Mouse (Mus musculus) CD8-positive naive resting alpha-beta T cell, adult 2 months (primary cell): Measurements from ENCODE around the gene Zc3h12d.

Experiments used
- DNase-seq, 2 experiments: peaks; one replicate each; pipeline ENCODE4 v3.0.0; 2022; ENCODE audit warnings: low read depth in 2 of 2, low spot score in 2 of 2

Zc3h12d gene

DNA sequence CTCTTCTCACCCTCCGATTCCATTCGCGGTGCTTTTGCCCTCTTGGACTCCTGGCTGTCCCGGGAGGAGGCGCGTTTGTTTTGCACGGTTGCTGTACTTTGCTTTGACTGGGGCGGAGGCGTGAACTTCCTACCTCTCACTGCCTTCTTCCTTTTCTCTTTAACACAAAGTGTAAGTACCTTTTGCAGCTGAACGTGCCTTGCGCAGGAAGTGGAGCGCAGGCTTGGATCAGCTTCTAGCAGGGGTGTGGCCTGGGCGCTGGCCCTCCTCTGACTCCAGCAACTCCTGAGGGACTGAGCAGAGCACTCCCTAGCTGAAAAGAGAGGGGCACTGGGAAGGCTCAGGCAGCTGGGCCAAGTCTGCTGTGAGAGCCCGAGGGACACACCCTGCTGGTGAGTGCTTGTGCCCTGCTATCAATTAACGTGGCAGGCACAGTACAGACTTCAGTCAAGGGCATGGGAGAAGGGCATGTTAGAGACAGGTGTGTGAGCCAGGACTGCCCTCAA lies at the start of gene Zc3h12d:
Gene Zc3h12d (plus strand): TSS at position 300 of the 506 bp plus-strand sequence.
- DNase-seq: peak; percentile 57 to 63

DNA sequence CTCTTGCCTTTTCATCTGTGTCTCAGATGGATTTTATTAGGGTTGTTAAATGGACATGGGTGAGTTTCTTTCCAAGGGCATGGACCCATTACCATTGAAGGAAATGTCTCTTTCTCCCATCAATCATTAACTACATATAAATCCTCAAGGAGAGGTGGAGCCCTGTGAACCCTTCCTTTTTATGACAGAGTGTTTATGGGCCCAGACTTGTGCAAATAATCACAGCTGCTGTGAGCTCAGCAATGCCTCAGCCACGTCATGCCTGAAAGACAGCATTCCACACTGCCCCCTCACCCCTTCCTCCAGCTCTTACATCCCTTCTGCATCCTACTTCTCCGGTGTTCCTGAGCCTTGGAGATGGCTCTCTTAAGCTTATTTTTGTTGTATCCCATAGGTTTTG lies 45.0 kb upstream of the Zc3h12d start:
- DNase-seq: no peak

DNA sequence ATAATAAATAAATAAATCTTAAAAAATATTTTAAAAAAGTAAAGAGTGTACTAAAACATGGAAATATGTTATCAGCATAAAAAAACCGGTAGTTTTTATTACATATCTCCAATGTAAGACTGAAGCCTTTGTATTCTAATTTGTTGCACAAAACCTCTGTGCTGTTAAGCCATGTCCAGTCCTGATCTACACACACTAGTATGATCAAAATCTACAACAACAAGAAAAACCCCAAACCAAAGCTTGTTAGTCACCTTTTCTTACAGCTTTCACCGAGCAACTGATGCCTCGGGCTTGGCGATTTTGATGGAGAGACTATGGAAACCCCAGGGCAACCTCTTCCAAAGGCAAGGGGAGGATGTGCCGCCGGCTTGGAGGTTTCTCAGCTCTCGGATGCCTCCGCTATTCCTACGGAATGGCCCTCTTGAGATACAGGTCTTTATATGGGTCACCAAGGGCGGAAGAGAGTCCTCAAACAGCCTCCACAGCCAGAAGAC lies 40.0 kb upstream of the Zc3h12d start:
- DNase-seq: no peak

DNA sequence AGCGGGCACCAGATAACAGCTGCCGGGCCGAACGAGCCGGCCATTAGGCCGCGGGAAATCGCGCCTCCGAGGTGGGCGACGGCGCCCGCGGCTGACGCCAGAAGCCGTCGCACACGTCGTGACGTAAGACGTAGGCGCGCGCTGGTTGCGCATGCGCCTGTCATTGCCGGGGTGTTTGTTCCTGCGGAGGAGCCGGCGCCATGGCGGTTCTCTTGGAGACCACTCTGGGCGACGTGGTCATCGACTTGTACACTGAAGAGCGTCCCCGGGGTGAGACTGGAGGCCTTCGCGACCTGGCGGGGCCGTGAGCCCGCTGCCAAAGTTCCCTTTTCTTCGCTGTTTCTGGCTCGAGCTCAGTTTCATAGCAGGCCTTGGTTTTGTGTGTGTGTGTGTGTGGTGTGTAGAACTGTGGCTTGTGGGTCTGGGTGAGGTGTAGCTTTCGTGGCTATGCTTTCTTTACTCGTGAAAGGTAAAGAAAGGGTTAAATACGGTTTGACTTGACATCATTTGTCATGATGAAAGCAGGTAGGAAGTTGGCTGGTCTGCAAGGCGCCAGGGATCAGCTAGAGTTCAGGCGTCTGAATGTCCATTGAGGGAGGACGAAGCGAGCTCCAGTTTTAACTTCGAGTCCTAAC lies 39.4 kb upstream of the Zc3h12d start, which contains the start of the genes Ginm1 and Ppil4:
Gene Ginm1 (minus strand): TSS at position 74 of the 635 bp plus-strand sequence.
Gene Ppil4 (plus strand): TSS at position 141 of the 635 bp plus-strand sequence.
- peak; percentile 84 to 88 for DNase-seq

DNA sequence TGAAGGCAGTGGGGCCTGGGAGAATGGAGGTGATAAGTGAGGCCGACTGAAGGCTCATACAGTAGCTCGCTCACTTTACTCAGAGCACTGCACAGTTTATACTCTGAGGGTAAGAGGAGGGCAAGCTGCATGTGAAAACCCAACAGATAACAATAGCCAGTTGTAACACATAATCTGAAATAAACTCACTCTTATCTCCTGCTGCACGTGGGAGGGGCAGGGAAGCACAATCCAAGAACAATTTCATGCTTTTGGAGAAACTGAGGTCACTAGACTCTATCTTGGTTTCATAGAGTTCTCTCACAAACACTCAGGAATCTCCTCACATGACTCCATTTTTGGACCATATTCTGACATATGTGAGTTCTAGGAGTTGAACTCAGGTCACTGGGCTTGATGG lies 31.0 kb upstream of the Zc3h12d start:
- DNase-seq: no peak

DNA sequence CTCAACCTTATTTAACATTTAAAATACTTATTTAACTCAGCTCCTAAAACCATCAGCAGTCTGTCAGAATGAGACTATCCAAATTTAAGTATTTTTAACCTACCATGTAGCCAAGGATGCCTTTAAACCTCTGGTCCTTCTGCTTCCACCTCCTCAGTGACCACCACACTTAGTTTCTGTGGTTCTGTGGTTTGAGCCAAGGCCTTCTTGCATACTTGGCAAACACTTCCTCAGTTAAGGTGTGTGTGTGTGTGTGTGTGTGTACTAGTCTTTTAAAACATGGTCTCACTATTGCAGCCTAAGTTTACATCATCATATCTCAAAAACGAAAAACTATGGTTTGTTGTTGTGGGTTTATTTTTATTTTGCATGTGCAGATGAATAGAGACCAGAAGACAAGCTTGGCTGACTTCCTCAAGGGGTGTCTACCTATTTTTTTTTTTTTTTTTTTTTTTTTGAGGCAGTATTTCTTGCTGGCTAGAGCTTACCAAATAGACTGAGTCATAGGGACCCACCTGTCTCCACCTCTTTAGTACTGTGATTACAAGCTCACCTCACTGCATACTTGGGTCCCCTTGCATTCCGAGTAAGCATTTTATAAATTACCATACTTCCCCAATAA lies 29.6 kb upstream of the Zc3h12d start:
- DNase-seq: no peak

DNA sequence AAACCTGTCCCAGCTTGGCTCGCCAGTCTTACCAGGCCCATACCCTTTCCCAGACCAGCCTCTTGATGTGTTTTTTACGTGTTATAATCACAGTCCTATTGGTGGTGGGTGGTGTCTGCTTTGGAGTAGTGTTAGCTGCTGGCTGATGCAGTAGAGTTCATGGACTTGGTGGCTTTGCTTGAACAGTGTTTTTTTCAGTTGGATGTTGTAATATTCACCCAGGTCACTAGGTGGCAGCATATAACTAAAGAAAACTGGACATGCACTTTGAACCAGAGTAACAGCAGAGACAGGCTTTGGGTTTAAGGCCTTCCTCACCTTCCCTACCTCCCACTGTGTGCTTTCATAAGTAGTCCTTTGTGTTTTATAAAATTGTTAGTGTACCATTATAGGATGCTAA lies 22.3 kb upstream of the Zc3h12d start:
- DNase-seq: peak; percentile 60 to 78

DNA sequence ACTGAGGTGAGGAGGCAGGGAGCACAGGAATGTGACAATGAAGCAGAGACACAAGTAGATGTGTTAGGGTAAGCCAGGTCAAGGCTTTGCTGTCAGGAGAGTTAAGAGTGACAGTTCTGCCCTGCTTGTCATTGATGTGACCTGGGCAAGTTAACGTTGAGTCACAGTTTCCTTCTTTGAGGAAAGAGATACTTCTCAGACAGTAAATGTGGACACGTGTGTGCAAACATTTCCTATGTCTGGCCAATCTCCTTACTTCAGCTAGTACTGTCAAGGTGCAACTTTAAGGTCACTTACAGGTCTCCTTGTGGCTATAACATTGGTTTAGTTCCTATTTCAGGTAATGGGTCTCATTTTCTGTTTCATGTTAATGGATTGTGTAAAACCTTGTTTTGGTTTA lies 15.8 kb upstream of the Zc3h12d start:
- no peak for DNase-seq

DNA sequence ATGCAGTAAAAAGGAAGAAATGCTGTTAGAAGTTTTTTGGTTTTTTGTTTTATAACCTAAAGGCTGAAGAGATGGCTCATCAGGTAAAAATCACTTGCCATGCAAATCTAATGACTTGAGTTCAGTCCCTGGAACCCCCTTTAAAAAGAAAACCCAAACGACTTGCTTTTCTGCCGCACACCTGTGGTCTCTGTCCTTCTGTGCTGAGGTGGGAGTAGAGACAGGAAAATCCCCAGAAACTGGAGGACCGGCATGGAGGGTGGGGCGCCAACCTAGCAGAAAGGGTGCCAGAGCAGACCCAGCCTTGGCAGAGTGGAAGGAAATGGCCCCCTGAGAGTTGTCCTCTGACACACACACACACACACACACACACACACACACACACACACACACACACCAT lies 13.6 kb upstream of the Zc3h12d start:
- DNase-seq: no peak

DNA sequence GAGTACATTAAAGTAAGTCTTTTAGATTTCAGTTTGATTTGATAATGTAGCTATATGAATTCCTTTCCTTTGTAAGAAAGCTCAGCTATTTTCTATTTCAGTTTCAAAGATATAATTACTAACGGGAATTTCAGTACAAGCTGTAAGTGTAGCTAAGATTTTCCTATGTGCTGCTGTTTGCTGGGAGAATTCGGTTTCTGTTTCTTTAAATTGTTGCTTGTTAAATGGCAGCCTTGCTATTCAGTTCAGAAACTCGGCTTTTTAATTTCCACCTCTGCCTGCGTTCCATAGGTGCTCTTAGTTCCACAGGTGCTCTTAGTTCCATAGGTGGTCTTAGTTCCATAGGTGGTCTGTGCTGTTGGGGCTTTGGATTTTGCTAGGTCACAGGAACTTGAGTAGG lies 13.1 kb upstream of the Zc3h12d start:
- no peak for DNase-seq

DNA sequence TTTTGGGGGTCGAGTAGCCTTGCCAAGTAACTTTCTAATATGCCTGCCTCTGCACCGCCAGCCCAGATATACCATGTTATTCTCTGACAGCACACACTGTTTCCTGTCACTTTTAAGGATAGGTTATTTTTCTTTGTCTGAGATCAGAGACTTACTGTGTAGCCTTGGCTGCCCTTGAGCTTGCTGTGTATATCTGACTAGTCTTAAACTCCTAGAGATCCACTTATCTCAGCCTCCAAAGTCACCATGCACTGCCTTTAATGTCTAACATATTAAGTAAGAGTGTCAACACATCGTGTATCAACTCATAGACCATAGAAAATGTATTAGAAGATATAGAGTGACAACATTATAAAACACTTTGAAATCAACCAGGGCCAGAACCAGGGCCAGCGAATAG lies 12.7 kb upstream of the Zc3h12d start:
- no peak for DNase-seq

DNA sequence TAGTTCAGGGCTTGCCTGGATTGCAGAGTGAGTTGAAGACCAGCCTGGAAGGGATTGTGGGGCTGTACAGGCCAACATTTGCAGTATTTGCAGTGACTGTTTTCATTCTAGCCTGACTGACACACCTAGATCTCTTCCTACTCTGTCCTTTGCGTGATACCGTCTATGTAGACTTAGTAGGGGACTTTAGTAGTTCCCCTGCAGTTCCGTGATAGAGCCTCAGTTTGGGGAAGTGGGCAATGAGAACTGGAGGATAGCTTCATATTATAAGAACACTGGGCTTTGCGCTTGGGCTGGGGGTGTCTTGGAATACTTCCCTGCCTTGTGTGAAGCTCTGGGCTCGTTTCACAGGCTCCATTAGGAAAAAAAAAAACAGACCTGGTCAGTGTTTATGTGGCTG lies 12.1 kb upstream of the Zc3h12d start:
- no peak for DNase-seq

DNA sequence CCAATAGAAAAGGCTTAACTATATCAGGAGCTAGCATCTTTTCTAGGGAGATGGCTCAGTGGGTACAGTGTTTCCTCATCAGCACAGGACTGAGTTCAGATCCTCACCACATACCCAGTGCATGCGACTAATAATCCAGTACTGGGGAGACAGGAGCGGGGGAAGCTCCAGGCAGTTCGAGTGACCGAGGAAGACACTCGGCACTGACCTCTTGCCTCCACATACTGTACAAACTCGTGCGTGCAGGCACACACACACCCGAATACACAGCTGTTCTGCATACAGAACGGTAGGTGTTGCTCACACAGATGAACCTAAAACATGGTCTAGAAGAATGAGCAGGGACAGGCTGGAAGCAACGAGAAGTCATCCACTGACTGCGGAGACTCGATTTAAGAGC lies 10.3 kb upstream of the Zc3h12d start:
- DNase-seq: no peak

DNA sequence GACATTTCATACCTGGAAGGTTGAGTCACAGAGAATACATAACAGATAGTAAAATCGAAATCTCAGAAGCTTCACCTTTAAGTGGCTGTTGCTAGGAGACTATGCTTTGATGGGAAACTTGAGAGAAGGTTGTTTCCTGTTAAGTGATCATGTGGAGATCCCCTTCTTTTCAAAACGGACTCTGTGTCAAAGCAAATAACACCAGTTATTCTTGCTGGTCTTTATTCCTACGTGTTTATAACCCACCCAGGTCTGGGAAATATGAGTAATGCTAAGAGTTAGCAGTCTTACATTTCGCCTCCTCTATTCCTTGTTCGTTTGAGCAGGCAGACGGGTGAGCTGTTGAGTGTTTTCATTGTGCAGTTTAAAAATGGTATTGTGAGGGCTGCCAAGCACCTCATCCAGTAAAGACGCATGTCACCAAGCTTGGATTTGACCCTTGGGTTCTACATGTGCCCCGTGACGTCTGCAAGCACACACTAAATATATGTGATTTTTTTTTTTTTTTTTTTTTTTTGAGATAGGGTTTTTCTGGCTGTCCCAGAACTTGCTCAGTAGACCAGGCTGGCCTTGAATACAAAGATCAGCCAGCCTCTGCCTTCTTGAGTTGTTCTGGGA lies 7.5 kb upstream of the Zc3h12d start:
- DNase-seq: peak; percentile 64 to 72

DNA sequence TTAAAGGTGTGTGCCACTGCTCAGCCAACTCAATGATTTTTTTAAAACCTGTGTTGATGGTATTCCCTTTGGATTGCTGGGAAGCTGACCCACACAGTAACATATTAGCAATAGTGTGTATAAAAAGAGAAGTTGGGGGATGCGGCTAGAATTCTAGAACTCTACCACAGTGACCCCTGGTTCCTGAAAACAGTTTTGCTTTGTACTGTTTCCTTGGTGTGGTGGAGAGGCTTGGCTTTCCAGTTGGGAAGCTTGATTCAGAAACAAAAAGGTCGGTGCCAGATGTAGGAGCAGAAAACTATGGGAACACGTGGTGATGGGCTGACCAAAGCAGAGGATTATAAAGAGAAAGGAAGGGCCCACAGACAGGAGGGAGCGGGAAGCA lies 7.0 kb upstream of the Zc3h12d start:
- DNase-seq: no peak

DNA sequence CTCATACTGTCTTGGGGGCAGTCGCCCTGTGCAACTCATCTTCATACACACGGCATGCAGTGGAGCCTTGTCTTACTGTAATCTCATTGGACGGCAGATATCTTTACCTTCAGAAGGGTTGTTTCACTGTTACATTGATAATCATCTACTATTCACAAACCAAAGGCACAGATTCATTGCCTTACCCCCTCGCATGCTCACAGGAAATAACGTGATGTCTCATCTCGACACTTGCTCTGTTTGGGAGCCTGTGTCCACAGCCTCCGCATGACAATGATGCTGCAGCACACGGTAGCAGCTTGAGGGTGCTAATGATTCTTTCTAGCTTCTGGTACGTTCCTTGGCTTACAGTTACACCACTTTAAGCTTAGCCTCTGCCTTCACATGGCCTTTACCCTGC lies 6.2 kb upstream of the Zc3h12d start:
- no peak for DNase-seq

DNA sequence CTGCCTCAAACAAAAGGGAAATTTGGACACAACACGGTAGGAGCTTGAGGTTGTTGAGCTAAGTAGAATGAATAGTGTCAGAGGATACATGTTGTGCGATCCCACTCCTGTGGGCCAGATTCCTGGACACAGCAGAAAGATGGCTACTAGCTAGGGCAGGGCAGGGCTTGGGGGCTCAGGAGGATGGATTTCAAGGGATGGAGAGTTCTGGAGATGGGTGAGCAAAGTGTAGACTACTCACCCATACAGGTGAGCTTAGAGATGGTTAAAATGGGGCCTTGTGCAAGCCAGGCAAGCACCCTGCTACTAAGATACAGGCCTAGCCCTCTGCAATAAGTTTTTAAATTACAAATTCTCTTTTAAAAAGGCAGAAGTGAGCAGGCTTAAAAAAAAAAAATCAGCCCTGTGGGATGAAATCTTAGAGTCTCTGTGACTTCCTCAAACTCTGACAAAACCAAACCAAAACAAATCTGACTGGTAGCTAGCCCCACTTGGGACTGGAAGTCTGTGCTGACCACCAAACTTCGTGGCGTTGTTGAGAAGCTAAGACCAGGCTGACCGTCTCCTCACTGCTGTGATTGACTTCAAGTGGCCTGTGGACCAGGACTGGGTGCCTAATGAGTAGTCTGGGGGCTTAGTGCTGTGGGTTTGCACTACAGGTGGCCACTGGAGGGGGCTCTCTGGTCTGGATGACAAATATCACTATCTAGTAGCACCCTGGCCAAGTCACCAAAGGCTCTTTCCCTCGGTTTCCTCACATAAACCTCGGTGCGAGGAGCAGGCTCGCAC lies 1.3 kb downstream of the Zc3h12d start:
- no peak for DNase-seq

DNA sequence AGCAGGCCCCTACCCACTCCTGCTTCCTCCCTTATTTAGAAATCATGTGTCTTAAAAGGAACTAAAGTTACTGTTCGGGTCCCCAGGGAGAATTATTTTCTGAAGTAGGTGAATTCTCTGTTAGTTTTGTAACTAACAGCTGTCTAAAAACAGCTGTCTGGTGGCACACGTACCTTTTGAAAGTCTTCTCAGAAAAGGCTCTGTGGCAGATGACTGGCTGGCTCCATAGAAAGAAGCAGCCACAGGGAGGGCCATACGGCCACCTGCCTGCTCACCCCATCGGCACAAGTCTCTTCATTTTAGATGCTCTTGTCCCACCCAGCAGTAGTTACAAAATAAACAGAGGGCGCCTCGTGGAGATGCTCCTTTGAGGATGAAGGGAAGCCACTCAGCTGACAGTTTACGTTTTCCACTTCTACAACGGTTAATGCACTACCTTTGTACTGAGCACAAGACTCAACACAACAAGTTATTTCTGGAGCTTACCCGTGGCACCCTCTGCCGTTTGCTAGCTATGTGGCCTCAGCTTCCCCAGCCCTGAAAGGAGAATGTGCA lies 2.5 kb downstream of the Zc3h12d start:
- peak; percentile 27 to 34 for DNase-seq

DNA sequence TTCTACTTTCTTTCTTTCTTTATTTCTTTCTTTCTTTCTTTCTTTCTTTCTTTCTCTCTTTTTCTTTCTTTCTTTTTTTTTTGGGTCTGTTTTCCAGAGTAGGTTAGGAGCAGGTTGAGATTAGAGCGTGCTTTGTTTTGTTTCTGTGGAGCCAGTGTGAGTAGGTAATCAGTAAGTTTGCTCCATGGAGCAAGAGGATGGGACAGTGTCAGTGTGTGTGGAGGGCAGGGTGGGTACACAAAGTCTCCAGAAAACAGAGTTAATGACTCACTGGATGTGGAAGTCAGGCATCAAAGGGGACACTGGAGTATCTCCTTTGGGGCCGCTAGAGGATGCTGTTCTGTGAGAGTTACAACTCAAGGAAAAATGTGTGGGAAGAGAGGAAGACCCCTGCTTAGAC lies 4.6 kb downstream of the Zc3h12d start:
- DNase-seq: no peak

DNA sequence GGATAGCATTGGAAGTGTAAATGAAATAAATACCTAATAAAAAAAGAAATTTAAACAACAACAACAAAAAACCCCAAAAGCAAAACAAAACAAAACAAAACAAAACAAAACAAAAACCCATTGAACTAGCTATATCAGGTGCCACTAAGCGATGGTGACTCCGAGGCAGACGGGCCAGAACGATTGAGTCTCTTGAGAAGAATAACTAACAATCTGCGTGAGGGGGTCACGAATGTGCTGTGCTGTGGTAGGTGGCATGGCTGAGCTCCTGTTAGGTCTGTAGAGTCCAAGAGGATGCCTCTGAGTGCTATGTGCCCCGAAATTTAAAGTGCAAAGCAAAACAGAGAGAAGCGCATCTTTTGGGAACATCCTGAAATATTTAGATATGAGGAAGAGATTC lies 5.2 kb downstream of the Zc3h12d start:
- no peak for DNase-seq

DNA sequence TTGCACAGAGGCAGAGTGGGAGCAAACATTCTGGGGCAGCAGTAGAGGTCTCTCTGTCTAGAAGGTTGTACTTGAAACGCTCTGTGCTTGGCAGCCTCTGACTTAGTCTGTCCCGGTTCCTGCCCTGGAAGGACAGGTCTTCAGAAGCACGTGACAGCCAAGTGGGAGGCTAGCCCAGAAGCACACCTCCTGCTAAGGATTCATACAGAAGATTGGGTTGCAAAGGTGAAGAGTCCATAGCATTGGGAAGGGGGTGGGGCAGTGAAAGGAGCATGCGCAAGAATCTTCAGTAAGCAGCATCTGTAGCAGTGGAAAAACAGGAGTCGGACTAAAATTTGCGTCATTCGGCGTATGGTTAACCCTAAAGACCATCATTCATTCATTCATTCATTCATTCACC lies 5.8 kb downstream of the Zc3h12d start:
- DNase-seq: no peak
